Mouse (Mus musculus): ENCODE results near the gene Drg2. TPM values are rescaled to one million over a fixed set of nuclear protein-coding genes. Genes with fewer than 3 reads are reported as not detected.
A peak's percentile ranks its signal among the peaks of the same experiment; 100 is the strongest.

Drg2 gene
- polyA plus RNA-seq, 1 experiment: 30.8 TPM

DNA sequence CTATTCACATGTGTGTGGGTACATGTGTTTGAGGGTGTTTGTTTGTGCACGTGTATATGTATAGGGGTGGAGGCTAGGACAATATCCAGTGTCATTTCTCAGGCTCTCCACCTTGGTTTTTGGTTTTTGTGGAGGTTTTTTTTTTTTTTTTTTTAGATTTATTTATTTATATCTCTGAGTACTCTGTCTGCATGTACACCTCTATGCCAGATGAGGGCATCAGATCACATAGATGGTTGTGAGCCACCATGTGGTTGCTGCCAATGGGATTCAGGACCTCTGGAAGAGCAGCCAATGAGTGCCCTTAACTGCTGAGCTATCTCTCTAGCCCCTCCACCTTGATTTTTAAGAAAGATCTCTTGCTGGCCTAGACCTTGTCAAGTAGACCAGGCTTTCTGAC, 3.6 kb downstream of the Drg2 start:
- TF ChIP-seq POLR2A (IDR thresholded peaks at IDR 0.05; ENCODE audit: borderline replicate concordance, low read depth, low read length) (no peak), CTCF (IDR thresholded peaks at IDR 0.05; ENCODE audit: low read depth, low read length) (no peak)

DNA sequence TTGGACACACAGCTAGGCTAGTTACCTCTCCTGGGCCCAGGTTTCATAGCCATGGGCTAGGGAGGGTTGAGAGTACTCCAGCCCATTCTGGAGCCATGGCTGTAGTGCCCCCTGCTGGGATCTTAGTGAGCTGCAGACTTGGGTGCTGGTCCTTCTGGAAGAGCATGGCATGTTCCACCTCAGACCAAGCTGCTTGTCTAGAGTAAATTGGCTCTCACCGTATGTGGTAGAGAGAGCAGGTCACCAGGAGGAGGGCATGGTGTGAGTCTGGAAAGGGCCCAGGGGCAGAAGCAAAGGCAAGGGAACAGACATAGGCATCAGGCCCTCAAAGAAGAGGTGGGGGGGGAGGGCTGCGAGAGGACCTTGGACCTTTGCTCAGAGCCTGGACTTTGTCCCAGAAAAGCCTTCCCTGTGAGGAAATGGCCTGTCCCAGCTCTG, 11.6 kb downstream of the Drg2 start:
- Histone ChIP-seq H3K4me3 (ENCODE audit: insufficient read depth, low read length) (no peak overlapping the region), H3K27ac (ENCODE audit: insufficient read depth, low read depth, low read length) (no peak overlapping the region), H3K4me1 (ENCODE audit: control insufficient read depth, insufficient read depth, low read length) (no peaks in the 10 kb centered on the region)
- TF ChIP-seq POLR2A (IDR thresholded peaks at IDR 0.05; ENCODE audit: borderline replicate concordance, low read depth, low read length) (no peak), CTCF (IDR thresholded peaks at IDR 0.05; ENCODE audit: low read depth, low read length) (peak; percentile 75)

More for the DNA sequence above, 3.6 kb downstream of the Drg2 start:
- Histone ChIP-seq H3K27ac (ENCODE audit: insufficient read depth, low read depth, low read length) (no peak overlapping the region), H3K4me3 (ENCODE audit: insufficient read depth, low read length) (no peak overlapping the region), H3K4me1 (ENCODE audit: control insufficient read depth, insufficient read depth, low read length) (peaks cover 5% of the 10 kb centered on the region; the same call in 1 of the 2 replicates)

DNA sequence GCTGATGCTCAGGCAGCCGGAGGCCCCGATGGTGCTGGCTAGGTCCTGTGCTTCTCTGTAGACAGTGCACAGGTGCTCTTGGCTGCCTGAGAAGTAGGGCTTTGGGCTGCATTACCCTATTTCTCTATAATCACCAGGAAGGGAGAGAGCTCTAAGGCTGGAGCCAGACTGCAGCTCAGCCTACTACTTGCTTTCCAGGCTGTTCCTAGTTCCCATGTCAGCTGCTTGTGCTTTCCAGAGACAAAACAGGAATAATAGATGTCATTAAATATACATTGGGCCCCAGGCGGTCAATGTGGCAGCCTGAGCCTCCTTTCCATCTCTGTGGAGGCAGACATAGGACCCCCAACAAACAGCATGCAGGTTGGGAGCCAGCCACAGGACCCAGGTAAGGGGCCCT, 14.6 kb downstream of the Drg2 start, which contains the start of gene Myo15:
Myo15 (plus strand) TSS at position 301 of the 400 bp plus-strand sequence.
- TF ChIP-seq POLR2A (IDR thresholded peaks at IDR 0.05; ENCODE audit: borderline replicate concordance, low read depth, low read length) (no peak), CTCF (IDR thresholded peaks at IDR 0.05; ENCODE audit: low read depth, low read length) (no peak)
- Histone ChIP-seq H3K4me1 (ENCODE audit: control insufficient read depth, insufficient read depth, low read length) (no peaks in the 10 kb centered on the region), H3K27ac (ENCODE audit: insufficient read depth, low read depth, low read length) (no peak within 1 kb of the TSS), H3K4me3 (ENCODE audit: insufficient read depth, low read length) (no peak within 1 kb of the TSS)

DNA sequence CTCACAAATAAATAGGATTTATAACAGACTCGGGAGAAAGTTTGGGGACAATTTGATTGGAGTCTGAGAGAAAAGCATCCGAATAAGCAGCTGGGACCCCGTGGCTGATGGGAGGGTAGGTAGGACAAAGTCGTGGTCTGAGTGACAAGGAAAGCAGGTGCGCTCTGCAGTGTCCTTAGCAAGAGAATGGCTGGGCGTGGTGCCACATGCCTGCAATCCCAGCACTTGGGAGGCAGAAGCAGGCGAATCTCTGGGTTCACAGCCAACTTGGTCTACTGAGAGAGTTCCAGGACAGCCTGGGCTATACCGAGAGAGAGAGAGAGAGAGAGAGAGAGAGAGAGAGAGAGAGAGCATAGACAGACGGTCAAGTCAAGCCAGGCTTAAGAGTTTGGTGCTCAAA, 16.4 kb downstream of the Drg2 start:
- TF ChIP-seq CTCF (IDR thresholded peaks at IDR 0.05; ENCODE audit: low read depth, low read length) (no peak), POLR2A (IDR thresholded peaks at IDR 0.05; ENCODE audit: borderline replicate concordance, low read depth, low read length) (no peak)
- Histone ChIP-seq H3K4me1 (ENCODE audit: control insufficient read depth, insufficient read depth, low read length) (no peaks in the 10 kb centered on the region), H3K27ac (ENCODE audit: insufficient read depth, low read depth, low read length) (no peak overlapping the region), H3K4me3 (ENCODE audit: insufficient read depth, low read length) (no peak overlapping the region)

DNA sequence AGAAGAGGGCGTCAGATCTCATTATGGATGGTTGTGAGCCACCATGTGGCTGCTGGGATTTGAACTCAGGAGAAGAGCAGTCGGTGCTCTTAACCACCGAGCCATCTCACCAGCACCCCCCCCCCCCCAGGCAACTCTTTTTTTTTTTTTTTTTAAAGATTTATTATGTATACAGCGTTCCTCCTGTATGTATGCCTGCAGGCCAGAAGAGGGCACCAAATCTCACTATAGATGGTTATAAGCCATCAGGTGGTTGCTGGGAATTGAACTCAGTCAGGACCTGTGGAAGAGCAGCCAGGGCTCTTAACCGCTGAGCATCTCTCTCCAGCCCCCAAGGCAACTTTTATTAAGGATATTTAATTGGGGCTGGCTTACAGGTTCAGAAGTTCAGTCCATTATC, 20.1 kb downstream of the Drg2 start:
- no peak overlapping the region for H3K4me3 ChIP-seq (ENCODE audit: insufficient read depth, low read length)
- no peak overlapping the region for H3K27ac ChIP-seq (ENCODE audit: insufficient read depth, low read depth, low read length)
- TF ChIP-seq POLR2A (IDR thresholded peaks at IDR 0.05; ENCODE audit: borderline replicate concordance, low read depth, low read length) (no peak), CTCF (IDR thresholded peaks at IDR 0.05; ENCODE audit: low read depth, low read length) (no peak)
- H3K4me1 ChIP-seq (ENCODE audit: control insufficient read depth, insufficient read depth, low read length): no peaks in the 10 kb centered on the region

DNA sequence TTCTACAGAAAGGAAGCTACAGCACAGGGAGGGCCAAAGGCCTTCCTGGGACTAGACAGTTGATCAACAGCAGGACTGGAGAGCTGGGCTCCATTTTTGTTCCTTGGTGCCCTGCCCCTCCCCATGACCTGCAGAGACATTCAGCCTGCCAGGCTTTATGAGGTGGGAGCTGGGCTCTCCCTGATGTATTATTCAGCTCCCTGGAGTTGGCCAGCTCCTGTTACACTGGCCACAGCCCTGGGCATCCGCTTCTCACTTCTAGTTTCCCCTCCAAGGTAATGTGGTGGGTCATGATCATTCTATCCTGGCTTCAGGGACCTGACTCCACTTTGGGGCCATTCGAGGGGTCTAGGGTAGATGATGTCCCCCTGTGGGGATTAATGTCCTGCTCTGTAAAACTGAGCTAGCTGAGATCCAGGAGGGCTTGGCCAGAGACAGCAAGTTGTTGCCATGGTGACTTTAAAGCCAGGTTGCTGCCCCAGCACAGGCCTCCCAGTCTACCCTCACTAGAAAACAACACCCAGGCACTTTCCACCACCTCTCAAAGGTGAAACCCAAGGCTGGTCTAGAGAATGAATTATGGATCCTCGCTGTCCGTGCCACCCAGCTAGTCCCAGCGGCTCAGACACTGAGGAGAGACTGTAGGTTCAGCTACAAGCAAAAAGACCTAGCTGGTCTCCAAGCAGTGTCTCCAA, 21.4 kb downstream of the Drg2 start:
- Histone ChIP-seq H3K27ac (ENCODE audit: insufficient read depth, low read depth, low read length) (no peak overlapping the region), H3K4me3 (ENCODE audit: insufficient read depth, low read length) (no peak overlapping the region), H3K4me1 (ENCODE audit: control insufficient read depth, insufficient read depth, low read length) (no peaks in the 10 kb centered on the region)
- no peak for TF ChIP-seq POLR2A (IDR thresholded peaks at IDR 0.05; ENCODE audit: borderline replicate concordance, low read depth, low read length)
- no peak for TF ChIP-seq CTCF (IDR thresholded peaks at IDR 0.05; ENCODE audit: low read depth, low read length)

DNA sequence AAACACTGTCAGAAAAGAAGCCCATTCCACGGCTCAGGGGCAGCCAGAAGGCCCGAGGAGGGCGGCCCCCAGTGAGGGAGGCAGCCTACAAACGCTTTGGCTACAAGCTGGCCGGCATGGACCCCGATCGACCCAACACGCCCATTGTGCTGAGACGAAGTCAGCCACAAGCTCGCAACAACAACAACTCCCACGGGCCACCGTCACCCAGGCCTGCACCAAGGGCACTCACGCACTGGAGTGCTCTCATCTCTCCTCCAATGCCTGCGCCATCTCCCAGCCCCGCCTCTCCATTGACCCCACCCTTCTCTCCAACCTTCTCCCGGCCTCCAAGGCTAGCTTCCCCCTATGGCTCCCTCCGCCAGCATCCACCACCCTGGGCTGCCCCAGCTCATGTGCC, 23.7 kb downstream of the Drg2 start:
- H3K27ac ChIP-seq (ENCODE audit: insufficient read depth, low read depth, low read length): no peak overlapping the region
- no peaks in the 10 kb centered on the region for H3K4me1 ChIP-seq (ENCODE audit: control insufficient read depth, insufficient read depth, low read length)
- no peak for TF ChIP-seq POLR2A (IDR thresholded peaks at IDR 0.05; ENCODE audit: borderline replicate concordance, low read depth, low read length)
- TF ChIP-seq CTCF (IDR thresholded peaks at IDR 0.05; ENCODE audit: low read depth, low read length): no peak
- no peak overlapping the region for H3K4me3 ChIP-seq (ENCODE audit: insufficient read depth, low read length)

DNA sequence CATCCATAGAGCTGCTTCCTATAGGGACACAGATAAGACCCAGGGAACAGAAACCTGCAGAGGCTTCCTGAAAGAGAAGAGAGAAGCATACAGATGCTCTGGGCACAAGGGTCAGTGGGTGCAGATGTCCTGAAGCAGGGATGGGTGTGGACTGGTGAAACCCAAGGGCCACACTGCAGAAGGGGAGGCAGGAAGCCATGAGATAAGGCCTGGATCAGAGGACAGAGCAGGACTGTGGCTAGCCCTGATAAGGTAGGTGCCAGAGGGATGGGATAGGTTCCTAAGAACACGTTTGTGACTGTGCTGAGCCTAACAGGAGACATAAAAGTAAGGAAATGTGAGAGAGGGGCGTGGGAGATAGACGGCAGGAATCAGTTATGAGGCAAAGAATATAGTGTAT, 31.9 kb downstream of the Drg2 start:
- Histone ChIP-seq H3K4me3 (ENCODE audit: insufficient read depth, low read length) (no peak overlapping the region), H3K27ac (ENCODE audit: insufficient read depth, low read depth, low read length) (no peak overlapping the region), H3K4me1 (ENCODE audit: control insufficient read depth, insufficient read depth, low read length) (no peaks in the 10 kb centered on the region)
- no peak for TF ChIP-seq POLR2A (IDR thresholded peaks at IDR 0.05; ENCODE audit: borderline replicate concordance, low read depth, low read length)
- TF ChIP-seq CTCF (IDR thresholded peaks at IDR 0.05; ENCODE audit: low read depth, low read length): no peak

DNA sequence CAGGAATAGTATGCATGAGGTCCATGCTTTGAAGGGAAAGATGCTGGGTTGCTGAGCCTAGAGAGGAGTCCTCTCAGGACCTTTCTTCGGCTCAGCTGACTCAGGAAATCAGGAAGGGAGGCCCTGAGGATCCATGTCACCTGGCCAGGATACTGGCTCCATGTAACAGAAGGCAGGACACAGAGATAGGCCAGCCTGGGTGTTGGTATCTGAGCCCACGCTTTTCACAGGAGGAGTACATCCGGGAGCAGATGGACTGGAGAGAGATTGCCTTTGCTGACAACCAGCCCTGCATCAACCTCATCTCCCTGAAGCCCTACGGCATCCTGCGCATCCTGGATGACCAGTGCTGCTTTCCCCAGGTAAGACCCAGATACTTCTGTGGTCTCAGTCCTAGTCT, 38.3 kb downstream of the Drg2 start:
- no peak overlapping the region for H3K27ac ChIP-seq (ENCODE audit: insufficient read depth, low read depth, low read length)
- H3K4me3 ChIP-seq (ENCODE audit: insufficient read depth, low read length): no peak overlapping the region
- no peak for TF ChIP-seq POLR2A (IDR thresholded peaks at IDR 0.05; ENCODE audit: borderline replicate concordance, low read depth, low read length)
- TF ChIP-seq CTCF (IDR thresholded peaks at IDR 0.05; ENCODE audit: low read depth, low read length): no peak
- no peaks in the 10 kb centered on the region for H3K4me1 ChIP-seq (ENCODE audit: control insufficient read depth, insufficient read depth, low read length)

DNA sequence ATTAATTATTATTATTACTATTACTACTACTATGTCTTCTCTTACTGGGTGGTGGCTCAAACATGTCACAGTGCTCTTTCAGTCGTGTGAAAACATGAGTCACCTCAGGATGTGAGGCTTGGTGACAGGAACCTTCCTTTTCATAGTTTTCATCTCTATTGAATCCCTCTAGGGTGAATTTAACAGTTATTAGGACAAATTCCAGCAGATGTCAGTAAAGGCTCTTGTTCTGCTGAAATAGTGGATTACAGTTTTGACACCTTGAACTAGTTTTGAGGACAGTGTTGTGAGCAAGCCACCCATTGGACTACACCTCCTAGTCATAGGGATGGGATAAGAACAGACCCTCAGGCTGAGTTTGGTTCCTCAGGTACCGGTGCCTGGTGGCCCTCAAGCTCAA, 41.3 kb downstream of the Drg2 start:
- no peaks in the 10 kb centered on the region for H3K4me1 ChIP-seq (ENCODE audit: control insufficient read depth, insufficient read depth, low read length)
- no peak overlapping the region for H3K27ac ChIP-seq (ENCODE audit: insufficient read depth, low read depth, low read length)
- no peak overlapping the region for H3K4me3 ChIP-seq (ENCODE audit: insufficient read depth, low read length)
- TF ChIP-seq POLR2A (IDR thresholded peaks at IDR 0.05; ENCODE audit: borderline replicate concordance, low read depth, low read length): no peak
- no peak for TF ChIP-seq CTCF (IDR thresholded peaks at IDR 0.05; ENCODE audit: low read depth, low read length)
